Mouse (Mus musculus) myocyte (in vitro differentiated cells): ENCODE results near the gene Cyb5b.

Source experiments
- E2F4 ChIP-seq: IDR thresholded peaks from one replicate; pipeline ENCODE4 v1.6.1; 2011; ENCODE audit warnings: mild to moderate bottlenecking, control low read depth, moderate library complexity; ENCODE audit not compliant: insufficient read depth
- MYOG ChIP-seq, 3 experiments: IDR thresholded peaks; one replicate each; pipeline ENCODE4 v1.6.1; 2011; ENCODE audit warnings: control low read depth in 2 of 3, low read depth in 2 of 3, mild to moderate bottlenecking in 2 of 3; ENCODE audit not compliant: insufficient read length in 2 of 3, control insufficient read depth in 1 of 3, insufficient read depth in 1 of 3
- POLR2A ChIP-seq: IDR thresholded peaks from one replicate; pipeline ENCODE4 v1.6.1; 2011; ENCODE audit warnings: low read depth, mild to moderate bottlenecking, control low read depth, moderate library complexity; ENCODE audit not compliant: insufficient read length
- POLR2AphosphoS2 ChIP-seq: IDR thresholded peaks from one replicate; pipeline ENCODE4 v1.6.1; 2011; ENCODE audit warnings: low read depth, control low read depth; ENCODE audit not compliant: insufficient read length
- TCF12 ChIP-seq: IDR thresholded peaks from one replicate; pipeline ENCODE4 v1.6.1; 2011; ENCODE audit warnings: mild to moderate bottlenecking, control low read depth; ENCODE audit not compliant: poor library complexity, insufficient read depth, severe bottlenecking
- USF1 ChIP-seq: IDR thresholded peaks from one replicate; pipeline ENCODE4 v1.6.1; 2011; ENCODE audit warnings: low read depth, mild to moderate bottlenecking, control low read depth, moderate library complexity

DNA sequence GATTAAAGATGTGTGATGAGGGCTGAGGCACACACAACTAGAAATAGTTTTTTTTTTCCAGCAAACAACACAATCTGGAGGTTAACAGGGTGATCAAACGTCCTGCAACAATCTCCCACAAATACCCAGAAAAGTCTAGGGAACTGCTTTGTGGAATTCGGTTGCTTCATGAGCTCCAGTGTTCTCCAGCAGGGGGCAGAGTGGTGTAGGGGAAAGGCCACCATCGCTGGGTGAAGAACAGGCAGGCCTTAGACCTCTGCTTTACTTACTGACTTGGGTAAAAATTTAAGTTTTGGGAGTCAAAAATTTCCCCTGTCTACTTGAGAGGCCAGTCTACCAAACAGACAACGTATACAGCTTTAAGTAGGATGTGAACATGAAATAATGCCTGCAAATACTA lies 45.9 kb upstream of the Cyb5b start:
- no peak for TF ChIP-seq USF1
- no peak for TF ChIP-seq POLR2A
- no peak for TF ChIP-seq POLR2AphosphoS2
- no peak for TF ChIP-seq TCF12
- no peak for TF ChIP-seq MYOG (IDR thresholded peaks at IDR 0.05; ENCODE audit: control insufficient read depth in 1 of 3, insufficient read depth in 1 of 3, insufficient read length in 2 of 3, low read depth in 2 of 3)
- TF ChIP-seq E2F4: no peak
